Mouse (Mus musculus) cerebellum, adult 11-12 months (tissue): ENCODE measurements around the gene Ngdn.
"Not testable (repeated sequence)": the region's sequence is repeated elsewhere in the genome, so short reads cannot be mapped to it uniquely, and the experiment has no call there.

Source experiments
- DNase-seq: peaks from one replicate; pipeline ENCODE4 v3.0.0; 2022

The Ngdn gene

GRCm38 (mm10) chr14:55032695-55033225 lies 17.5 kb downstream of the Ngdn start:
- DNase-seq = no peak

GRCm38 (mm10) chr14:55043694-55044093 lies 28.4 kb downstream of the Ngdn start:
- not testable (repeated sequence) for DNase-seq

GRCm38 (mm10) chr14:55047971-55048531 lies 32.8 kb downstream of the Ngdn start:
- DNase-seq = no peak

- peak; percentile 96 for DNase-seq
These were observed 37.2 kb downstream of the Ngdn start for GRCm38 (mm10) chr14:55052496-55052895.

- no peak for DNase-seq
These were observed 37.8 kb downstream of the Ngdn start for GRCm38 (mm10) chr14:55053050-55053449.

- peak; percentile 98 for DNase-seq
These were observed 38.5 kb downstream of the Ngdn start for GRCm38 (mm10) chr14:55053708-55054190.

GRCm38 (mm10) chr14:55054191-55054749 lies 39.0 kb downstream of the Ngdn start:
- peak; percentile 93 for DNase-seq

GRCm38 (mm10) chr14:55055167-55055834 lies 40.0 kb downstream of the Ngdn start:
- peak; percentile 94 for DNase-seq

GRCm38 (mm10) chr14:55059009-55059408 lies 43.8 kb downstream of the Ngdn start:
- DNase-seq = no peak

GRCm38 (mm10) chr14:55059931-55060330 lies 44.7 kb downstream of the Ngdn start:
- no peak for DNase-seq

- no peak for DNase-seq
These were observed 46.6 kb downstream of the Ngdn start for GRCm38 (mm10) chr14:55061845-55062244.

- DNase-seq = peak; percentile 84
These were observed 47.4 kb downstream of the Ngdn start for GRCm38 (mm10) chr14:55062626-55063025.

- peak; percentile 55 for DNase-seq
These were observed 47.9 kb downstream of the Ngdn start for GRCm38 (mm10) chr14:55063117-55063516.

GRCm38 (mm10) chr14:55063581-55064381 lies 48.5 kb downstream of the Ngdn start:
- DNase-seq = peak; percentile 77

- DNase-seq = peak; percentile 79
These were observed 49.5 kb downstream of the Ngdn start for GRCm38 (mm10) chr14:55064481-55065370.

- no peak for DNase-seq
These were observed 50.1 kb downstream of the Ngdn start for GRCm38 (mm10) chr14:55065391-55065790.

GRCm38 (mm10) chr14:55066042-55066441 lies 50.8 kb downstream of the Ngdn start:
- DNase-seq = peak; percentile 61

GRCm38 (mm10) chr14:55071756-55072155 lies 56.5 kb downstream of the Ngdn start:
- DNase-seq = no peak
